Mouse (Mus musculus) hindbrain, embryonic 14.5 days (tissue): ENCODE results near the gene Filip1. TPM values are rescaled to one million over a fixed set of nuclear protein-coding genes. Genes with fewer than 3 reads are reported as not detected.
A peak's percentile ranks its signal among the peaks of the same experiment; 100 is the strongest.

Source experiments
- ATAC-seq: fragments of 200-750 bp; cut with Nextera tagmentation; 2 replicates; pipeline ENCODE4 v1.8.0; 2017; ENCODE audit warnings: moderate number of reproducible peaks, mild to moderate bottlenecking, moderate TSS enrichment, moderate library complexity; ENCODE audit not compliant: low FRiP score
- DNase-seq: peaks from one replicate; pipeline ENCODE4 v3.0.0-alpha.2; 2015; ENCODE audit warnings: low spot score
- H3K27ac ChIP-seq: fragments of 300-500 bp; sonication (generic); 2 replicates; pipeline ENCODE4 v1.5.1; 2014; ENCODE audit warnings: mild to moderate bottlenecking, moderate library complexity
- H3K27me3 ChIP-seq: fragments of 300-500 bp; sonication (generic); 2 replicates; pipeline ENCODE4 v1.6.1; 2014; ENCODE audit warnings: mild to moderate bottlenecking, low read length, mixed read lengths; ENCODE audit not compliant: control insufficient read depth, insufficient read depth
- H3K36me3 ChIP-seq: fragments of 300-500 bp; sonication (generic); replicated peaks from 2 replicates; pipeline ENCODE4 v1.6.1; 2014; ENCODE audit not compliant: control insufficient read depth, insufficient read depth
- H3K4me1 ChIP-seq: fragments of 300-500 bp; sonication (generic); replicated peaks from 2 replicates; pipeline ENCODE4 v1.6.1; 2014; ENCODE audit warnings: antibody characterized with exemption, low read length, mixed read lengths; ENCODE audit not compliant: control insufficient read depth, insufficient read depth
- H3K4me2 ChIP-seq: fragments of 300-500 bp; sonication (generic); replicated peaks from 2 replicates; pipeline ENCODE4 v1.6.1; 2014; ENCODE audit warnings: mild to moderate bottlenecking, moderate library complexity
- H3K4me3 ChIP-seq: fragments of 300-500 bp; sonication (generic); replicated peaks from 2 replicates; pipeline ENCODE4 v1.5.1; 2014; ENCODE audit warnings: mild to moderate bottlenecking, low read length
- H3K9ac ChIP-seq: fragments of 300-500 bp; sonication (generic); 2 replicates; pipeline ENCODE4 v1.6.1; 2014
- H3K9me3 ChIP-seq: fragments of 300-500 bp; sonication (generic); 2 replicates; pipeline ENCODE4 v1.6.1; 2016; ENCODE audit warnings: low read length; ENCODE audit not compliant: control insufficient read depth
- WGBS: fragments of 180-500 bp; shearing (Covaris S2); extraction: QIAGEN DNeasy Blood & Tissue Kit; methylation state at CpG from one replicate; pipeline ENCODE4 v1.1.7; 2014; 5-methylcytosine and 5-hydroxymethylcytosine counted together
- polyA plus RNA-seq: library from polyadenylated mRNA; unstranded; fragments of >200 nt; fragmentation: Nextera tagmentation; extraction: Ambion mirVana; gene quantifications from 2 replicates; pipeline ENCODE4 v1.2.1, GENCODE M21; 2014

Gene Filip1
- polyA plus RNA-seq, 1 experiment from 2014 or later, result 2.2 TPM

- Histone ChIP-seq H3K4me2 (peak overlapping the region; percentile 42), H3K27ac (peak overlapping the region; percentile 12), H3K36me3 (no peaks in the 10 kb centered on the region), H3K4me3 (peak overlapping the region; percentile 18), H3K27me3 (no peaks in the 10 kb centered on the region), H3K9me3 (no peaks in the 10 kb centered on the region), H3K4me1 (no peaks in the 10 kb centered on the region), H3K9ac (peak overlapping the region; percentile 51; the same call in 1 of the 2 replicates)
- ATAC-seq (peak; percentile 89), DNase-seq (no peak)
- 57% methylated on average over 16 of the region's 16 CpGs for WGBS
These were observed 50.9 kb downstream of the Filip1 start for GRCm38 (mm10) chr9:79961630-79962285.

- no peaks in the 10 kb centered on the region for H3K36me3 ChIP-seq
- H3K9ac ChIP-seq, result no peak overlapping the region
- no peak overlapping the region for H3K4me3 ChIP-seq
- no peak overlapping the region for H3K27ac ChIP-seq
- no peaks in the 10 kb centered on the region for H3K4me1 ChIP-seq
- no peaks in the 10 kb centered on the region for H3K27me3 ChIP-seq
- ATAC-seq (no peak), DNase-seq (no peak)
- no peak overlapping the region for H3K4me2 ChIP-seq
- WGBS, result 86% methylated on average over 6 of the region's 6 CpGs
- no peaks in the 10 kb centered on the region for H3K9me3 ChIP-seq
These were observed 52.2 kb downstream of the Filip1 start for GRCm38 (mm10) chr9:79960453-79960852.

- no peak for ATAC-seq
These were observed 54.3 kb downstream of the Filip1 start for GRCm38 (mm10) chr9:79958395-79958794.

GRCm38 (mm10) chr9:79954944-79955343 lies 57.7 kb downstream of the Filip1 start:
- Histone ChIP-seq H3K27me3 (no peaks in the 10 kb centered on the region), H3K9ac (no peak overlapping the region), H3K4me3 (no peak overlapping the region), H3K4me2 (no peak overlapping the region), H3K4me1 (no peaks in the 10 kb centered on the region), H3K9me3 (no peaks in the 10 kb centered on the region), H3K36me3 (no peaks in the 10 kb centered on the region), H3K27ac (no peak overlapping the region)
- DNase-seq (no peak), ATAC-seq (no peak)
- WGBS, result 80% methylated on average over 5 of the region's 5 CpGs

More at GRCm38 (mm10) chr9:79958395-79958794, 54.3 kb downstream of the Filip1 start:
- no peak overlapping the region for H3K27ac ChIP-seq
- no peak overlapping the region for H3K9ac ChIP-seq
- H3K9me3 ChIP-seq, result no peaks in the 10 kb centered on the region
- DNase-seq, result no peak
- WGBS, result 78% methylated on average over 3 of the region's 3 CpGs
- H3K4me2 ChIP-seq, result no peak overlapping the region
- no peaks in the 10 kb centered on the region for H3K4me1 ChIP-seq
- no peaks in the 10 kb centered on the region for H3K36me3 ChIP-seq
- no peaks in the 10 kb centered on the region for H3K27me3 ChIP-seq
- H3K4me3 ChIP-seq, result no peak overlapping the region

GRCm38 (mm10) chr9:79951984-79952383 lies 60.7 kb downstream of the Filip1 start:
- DNase-seq, result no peak
- ATAC-seq, result no peak
- Histone ChIP-seq H3K9me3 (no peaks in the 10 kb centered on the region), H3K36me3 (no peaks in the 10 kb centered on the region), H3K27ac (no peak overlapping the region), H3K9ac (no peak overlapping the region), H3K27me3 (no peaks in the 10 kb centered on the region), H3K4me1 (no peaks in the 10 kb centered on the region), H3K4me3 (no peak overlapping the region), H3K4me2 (no peak overlapping the region)
- 83% methylated on average over 8 of the region's 8 CpGs for whole genome bisulfite sequencing

GRCm38 (mm10) chr9:79951339-79951738 lies 61.3 kb downstream of the Filip1 start:
- Histone ChIP-seq H3K9me3 (no peaks in the 10 kb centered on the region), H3K4me3 (no peak overlapping the region), H3K4me2 (no peak overlapping the region), H3K27ac (no peak overlapping the region), H3K9ac (no peak overlapping the region), H3K27me3 (no peaks in the 10 kb centered on the region), H3K36me3 (no peaks in the 10 kb centered on the region), H3K4me1 (no peaks in the 10 kb centered on the region)
- 91% methylated on average over 5 of the region's 5 CpGs for WGBS
- ATAC-seq (no peak), DNase-seq (no peak)

GRCm38 (mm10) chr9:79950666-79951065 lies 62.0 kb downstream of the Filip1 start:
- Histone ChIP-seq H3K9ac (no peak overlapping the region), H3K4me2 (no peak overlapping the region), H3K27me3 (no peaks in the 10 kb centered on the region), H3K36me3 (no peaks in the 10 kb centered on the region), H3K4me1 (no peaks in the 10 kb centered on the region), H3K4me3 (no peak overlapping the region), H3K9me3 (no peaks in the 10 kb centered on the region), H3K27ac (no peak overlapping the region)
- ATAC-seq (no peak), DNase-seq (no peak)
- 93% methylated on average over 5 of the region's 5 CpGs for WGBS

- ATAC-seq (no peak), DNase-seq (no peak)
- H3K27ac ChIP-seq, result no peak overlapping the region
- no peaks in the 10 kb centered on the region for H3K27me3 ChIP-seq
- WGBS, result 83% methylated on average over 6 of the region's 6 CpGs
- no peaks in the 10 kb centered on the region for H3K4me1 ChIP-seq
- H3K4me3 ChIP-seq, result no peak overlapping the region
- H3K9me3 ChIP-seq, result no peaks in the 10 kb centered on the region
- H3K9ac ChIP-seq, result no peak overlapping the region
- H3K4me2 ChIP-seq, result no peak overlapping the region
- H3K36me3 ChIP-seq, result no peaks in the 10 kb centered on the region
These were observed 62.6 kb downstream of the Filip1 start for GRCm38 (mm10) chr9:79950038-79950437.

- Histone ChIP-seq H3K4me1 (no peaks in the 10 kb centered on the region), H3K9me3 (no peaks in the 10 kb centered on the region), H3K36me3 (no peaks in the 10 kb centered on the region), H3K4me3 (no peak overlapping the region), H3K27ac (no peak overlapping the region), H3K4me2 (no peak overlapping the region), H3K9ac (no peak overlapping the region), H3K27me3 (no peaks in the 10 kb centered on the region)
- no peak for ATAC-seq
- WGBS, result 72% methylated on average over 2 of the region's 2 CpGs
- DNase-seq, result no peak
These were observed 64.3 kb downstream of the Filip1 start for GRCm38 (mm10) chr9:79948376-79948775.

GRCm38 (mm10) chr9:79947973-79948372 lies 64.7 kb downstream of the Filip1 start:
- H3K4me1 ChIP-seq, result no peaks in the 10 kb centered on the region
- H3K27me3 ChIP-seq, result no peaks in the 10 kb centered on the region
- H3K27ac ChIP-seq, result no peak overlapping the region
- H3K4me3 ChIP-seq, result no peak overlapping the region
- 69% methylated on average over 2 of the region's 2 CpGs for whole genome bisulfite sequencing
- no peaks in the 10 kb centered on the region for H3K36me3 ChIP-seq
- H3K9ac ChIP-seq, result no peak overlapping the region
- DNase-seq (no peak), ATAC-seq (no peak)
- H3K9me3 ChIP-seq, result no peaks in the 10 kb centered on the region
- H3K4me2 ChIP-seq, result no peak overlapping the region
